Mouse (Mus musculus): ENCODE results near the gene Emx2.
A peak's percentile ranks its signal among the peaks of the same experiment; 100 is the strongest.

Emx2 gene

GRCm38 (mm10) chr19:59462459-59463292 lies 4.5 kb downstream of the Emx2 start:
- DNase-seq: no peak

DNA sequence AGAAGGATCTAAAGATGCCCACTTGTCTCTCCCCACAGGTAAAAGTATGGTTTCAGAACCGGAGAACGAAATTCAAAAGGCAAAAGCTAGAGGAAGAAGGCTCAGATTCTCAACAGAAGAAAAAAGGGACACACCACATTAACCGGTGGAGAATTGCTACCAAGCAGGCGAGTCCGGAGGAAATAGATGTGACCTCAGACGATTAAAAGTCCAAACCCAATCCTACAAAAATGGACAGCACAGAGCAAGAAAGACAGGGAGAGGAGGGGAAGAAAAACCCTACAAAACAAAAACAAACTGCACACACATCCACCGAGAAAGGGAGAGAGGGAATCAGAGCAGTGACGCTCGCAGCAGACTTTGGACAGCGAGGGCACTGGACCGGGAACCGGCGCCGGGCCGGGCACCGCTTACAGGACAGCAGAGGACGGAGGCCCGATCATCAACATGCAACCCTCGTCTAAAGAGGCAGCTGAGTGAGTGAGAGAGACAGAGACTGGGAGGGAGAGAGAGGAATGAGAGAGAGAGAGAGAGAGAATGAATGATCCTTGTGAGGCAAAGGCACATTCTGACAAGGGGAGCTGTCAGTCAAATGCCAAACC lies 5.8 kb downstream of the Emx2 start:
- DNase-seq: peak; percentile 57 to 65

DNA sequence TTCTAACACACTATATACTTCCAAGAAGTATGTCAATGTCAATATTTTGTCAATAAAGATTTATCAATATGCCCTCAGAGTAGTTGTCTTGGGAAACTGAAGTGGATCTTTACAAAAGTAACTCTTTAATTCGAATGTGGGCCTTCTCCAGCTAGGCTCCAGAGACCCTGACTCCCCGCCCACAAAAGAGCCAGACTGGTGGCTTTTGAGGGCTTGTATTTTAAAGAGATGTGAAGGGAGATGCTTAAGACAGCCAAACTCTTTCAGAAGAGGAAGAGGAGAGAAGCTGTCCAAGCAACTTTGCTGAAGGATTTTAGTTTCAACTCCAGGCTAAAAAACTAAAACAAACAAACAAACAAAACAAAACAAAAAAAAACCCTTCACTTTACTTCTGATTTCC lies 7.1 kb downstream of the Emx2 start:
- no peak for DNase-seq

GRCm38 (mm10) chr19:59465751-59466410 lies 7.7 kb downstream of the Emx2 start:
- DNase-seq: no peak

GRCm38 (mm10) chr19:59466417-59466937 lies 8.3 kb downstream of the Emx2 start:
- DNase-seq: no peak

DNA sequence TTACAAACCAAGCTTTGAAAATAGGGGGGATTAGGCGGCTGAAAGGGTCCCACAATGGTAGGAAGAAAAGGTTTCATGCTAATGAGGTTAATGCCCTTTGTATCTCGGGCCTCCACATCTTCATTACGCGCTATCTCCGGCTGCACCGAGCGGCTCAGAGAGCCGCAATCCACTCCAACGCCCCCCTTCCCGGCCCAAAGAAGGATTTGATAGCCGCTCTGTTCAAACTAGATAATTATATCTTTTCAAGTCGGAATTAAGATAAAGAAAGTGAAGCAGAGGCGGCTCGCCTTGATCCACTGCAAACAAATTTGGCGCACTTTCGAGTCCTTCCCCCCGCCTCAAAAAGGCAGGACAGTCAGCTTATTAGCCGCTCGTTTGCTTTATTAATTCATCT lies 8.8 kb downstream of the Emx2 start:
- no peak for DNase-seq

DNA sequence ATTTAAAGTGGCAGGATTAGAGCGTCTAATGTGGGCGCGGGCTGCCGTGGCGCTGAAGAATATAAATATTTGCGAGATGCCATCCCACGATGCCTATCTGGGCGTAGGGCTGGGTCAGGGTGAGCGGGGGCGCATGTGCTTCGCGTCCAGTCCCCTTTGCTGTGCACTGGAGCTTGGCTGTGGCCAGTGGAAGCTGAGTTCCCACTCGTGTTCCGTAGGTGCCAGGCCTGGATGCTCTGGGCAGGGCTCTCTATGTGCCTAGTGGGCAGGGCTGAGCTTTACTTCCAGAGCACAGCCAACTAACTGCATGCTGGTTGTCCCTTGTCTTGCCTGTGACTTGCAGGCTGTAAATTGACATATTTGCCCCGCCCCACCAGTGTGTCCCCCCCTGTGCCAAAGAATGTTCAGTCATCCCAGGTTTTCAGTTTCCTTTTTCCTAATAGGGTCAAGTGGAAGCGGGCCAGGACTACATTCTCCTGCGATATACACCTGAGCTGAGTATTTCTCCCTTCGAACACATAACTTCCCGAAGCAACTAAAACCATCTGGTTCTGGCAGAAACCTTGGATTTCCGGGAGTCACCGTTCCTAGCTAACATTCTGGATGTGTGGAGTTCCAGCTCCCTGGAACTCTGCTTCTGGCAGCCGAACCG lies 9.4 kb downstream of the Emx2 start:
- DNase-seq: peak; percentile 60 to 73

GRCm38 (mm10) chr19:59468065-59468810 lies 10.1 kb downstream of the Emx2 start:
- peak in 1 of 2 experiments; percentile 66 for DNase-seq

DNA sequence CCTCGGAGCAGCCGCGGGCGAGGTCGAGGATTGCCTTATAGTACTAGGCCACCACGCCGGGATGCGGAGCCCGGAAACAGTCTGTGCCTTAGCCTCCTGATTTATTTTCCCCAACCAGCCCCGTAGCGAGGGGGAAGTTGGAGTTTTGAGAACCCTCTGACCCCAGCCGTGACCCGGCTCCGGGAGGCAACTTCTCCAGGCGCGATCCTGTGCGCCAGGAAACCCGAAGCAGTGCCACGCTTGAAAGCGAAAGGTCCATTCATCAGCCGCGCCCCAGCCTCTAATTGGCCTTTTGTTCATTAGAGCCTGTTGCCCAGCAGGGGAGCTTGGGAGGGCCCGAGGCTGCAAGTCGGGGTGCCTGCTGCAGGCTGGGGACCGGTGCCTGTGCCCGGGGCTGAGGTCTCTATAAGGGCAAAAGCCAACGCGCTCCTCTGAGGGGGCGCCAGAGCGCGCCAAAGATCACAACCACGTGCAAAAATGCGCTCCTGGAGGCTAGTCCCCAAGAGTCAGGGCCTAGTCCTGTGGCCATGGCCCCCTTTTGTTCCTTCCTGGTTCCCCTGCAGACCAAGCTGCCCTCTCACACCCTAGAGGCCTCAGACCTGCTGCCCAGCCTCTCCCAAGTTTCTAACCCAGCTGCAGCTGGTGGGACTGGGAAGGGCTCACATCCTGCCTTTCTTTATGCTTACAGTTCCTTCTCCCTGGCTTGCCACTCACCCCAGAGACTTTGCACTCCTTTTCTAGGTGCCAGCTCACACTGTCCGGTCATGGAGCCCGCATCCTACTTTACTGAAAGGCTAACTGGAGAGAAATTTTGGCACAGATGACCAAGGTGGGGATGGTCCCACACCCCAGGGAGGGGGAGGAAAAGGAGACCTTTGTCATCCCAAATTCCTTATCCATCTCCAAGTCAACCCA lies 11.1 kb downstream of the Emx2 start:
- peak; percentile 59 to 64 for DNase-seq

DNA sequence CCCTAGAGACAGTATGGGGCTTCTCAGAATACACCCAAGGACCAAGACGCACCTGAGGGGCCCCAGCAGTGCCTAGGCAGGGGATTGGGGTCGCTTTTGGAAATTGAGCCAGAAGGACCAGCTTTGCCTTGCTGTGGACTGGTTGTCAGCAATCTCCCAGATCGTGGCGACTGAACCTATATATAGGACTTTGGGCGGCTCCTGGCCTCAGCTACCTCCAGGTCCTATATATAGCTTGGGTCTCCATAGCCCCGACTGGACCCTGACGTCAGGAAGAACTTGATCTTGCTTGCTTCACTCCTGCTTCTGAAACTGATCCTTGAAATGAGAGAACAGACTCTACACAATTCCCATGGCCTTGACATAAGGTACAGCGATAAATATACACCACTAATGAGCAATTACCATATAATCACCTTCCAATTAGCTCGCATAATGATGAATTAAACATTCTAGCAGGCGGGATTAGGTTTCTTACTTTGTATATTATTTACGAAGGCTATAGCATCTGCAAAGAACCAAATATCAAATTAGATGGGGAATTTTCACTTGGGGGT lies 12.0 kb downstream of the Emx2 start:
- no peak for DNase-seq

DNA sequence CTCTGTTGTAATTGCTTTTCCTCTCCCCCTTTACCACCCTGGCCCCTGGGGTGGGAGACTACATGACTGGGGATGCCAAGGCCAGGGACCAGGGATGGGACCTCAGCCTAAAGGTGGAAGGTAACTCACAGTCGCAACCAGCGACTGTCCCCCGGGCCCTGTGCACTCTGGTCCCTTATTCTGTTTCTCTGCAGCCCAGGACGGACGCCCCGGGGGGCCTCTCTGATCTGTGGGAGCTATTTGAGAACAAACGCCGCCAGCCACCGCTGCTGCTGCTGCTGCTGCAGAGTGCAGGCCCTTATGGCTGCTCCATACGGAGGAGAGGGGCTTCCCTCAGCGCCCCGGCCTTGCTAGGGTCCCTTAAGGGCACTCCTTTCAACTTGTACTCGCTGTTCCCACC lies 12.7 kb downstream of the Emx2 start:
- no peak for DNase-seq

DNA sequence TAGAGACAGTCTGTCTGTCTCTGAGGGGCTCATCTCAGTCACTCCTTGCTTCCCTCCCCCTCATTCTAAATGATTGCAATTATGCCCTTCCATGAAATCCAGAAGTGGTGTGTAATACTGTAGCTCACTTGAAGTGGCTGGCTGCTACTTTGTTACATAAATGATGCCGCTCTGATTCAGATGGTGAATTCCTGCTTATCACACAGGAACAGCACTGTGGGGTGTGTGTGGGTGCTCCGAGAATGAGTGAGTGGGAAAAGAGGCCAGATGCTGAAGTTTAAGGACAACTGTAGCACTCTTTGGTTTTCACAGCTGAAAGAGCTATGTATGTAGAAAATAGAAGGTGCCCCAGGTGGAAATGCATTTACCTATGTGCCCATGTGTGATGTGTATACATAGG lies 14.7 kb downstream of the Emx2 start:
- DNase-seq: no peak

GRCm38 (mm10) chr19:59479912-59480311 lies 21.7 kb downstream of the Emx2 start:
- DNase-seq: no peak

GRCm38 (mm10) chr19:59480563-59480962 lies 22.4 kb downstream of the Emx2 start:
- no peak for DNase-seq

- DNase-seq: no peak
Measured at GRCm38 (mm10) chr19:59492258-59492657, 34.1 kb downstream of the Emx2 start.

- DNase-seq: no peak
Measured at GRCm38 (mm10) chr19:59496832-59497231, 38.7 kb downstream of the Emx2 start.

GRCm38 (mm10) chr19:59508896-59509295 lies 50.7 kb downstream of the Emx2 start:
- peak; percentile 23 to 32 for DNase-seq

DNA sequence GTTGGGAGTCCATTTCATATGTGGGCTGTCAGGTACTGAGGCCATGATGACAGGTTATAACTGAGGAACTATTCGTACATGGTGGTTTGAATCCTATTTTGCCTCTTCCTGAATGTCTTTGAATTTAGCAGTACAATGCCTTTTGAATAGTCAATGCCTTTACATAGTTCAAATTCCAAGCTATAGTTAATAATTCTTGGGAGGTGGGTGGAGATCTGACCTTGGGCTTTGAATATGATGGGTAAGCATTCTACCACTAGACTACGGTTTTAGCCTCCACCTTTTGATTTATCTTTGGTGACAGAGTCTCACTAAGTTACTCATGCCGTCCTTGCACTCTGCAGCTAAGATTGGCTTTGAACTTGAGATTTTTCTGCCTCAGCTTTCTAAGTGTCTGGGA lies 55.0 kb downstream of the Emx2 start:
- DNase-seq: peak; percentile 8 to 59
